Mouse (Mus musculus) forelimb bud, embryonic 11.5 days (tissue): ENCODE measurements around the gene Gm47996.
A peak's percentile ranks its signal among the peaks of the same experiment; 100 is the strongest.
"Not testable (repeated sequence)": the region's sequence is repeated elsewhere in the genome, so short reads cannot be mapped to it uniquely, and the experiment has no call there.

Source experiments
- DNase-seq: peaks from one replicate; pipeline ENCODE4 v3.0.0-alpha.2; 2012; ENCODE audit warnings: low read depth, low spot score

Gm47996 gene

GRCm38 (mm10) chr1:151209824-151210355, at the start of gene Gm47996:
TSS of gene Gm47996 (plus strand) at chr1:151210131.
- DNase-seq: not testable (repeated sequence)

GRCm38 (mm10) chr1:151166031-151166430, 43.9 kb upstream of the Gm47996 start:
- no peak for DNase-seq

- no peak for DNase-seq
These were observed 42.5 kb upstream of the Gm47996 start for GRCm38 (mm10) chr1:151167297-151168047.

- DNase-seq: no peak
These were observed 41.3 kb upstream of the Gm47996 start for GRCm38 (mm10) chr1:151168637-151169036.

GRCm38 (mm10) chr1:151171572-151172461, 38.1 kb upstream of the Gm47996 start:
- DNase-seq: no peak

GRCm38 (mm10) chr1:151177030-151177936, 32.6 kb upstream of the Gm47996 start:
- DNase-seq: peak; percentile 62

GRCm38 (mm10) chr1:151177937-151178271, 32.0 kb upstream of the Gm47996 start:
- no peak for DNase-seq

- no peak for DNase-seq
These were observed 31.3 kb upstream of the Gm47996 start for GRCm38 (mm10) chr1:151178505-151179083.

GRCm38 (mm10) chr1:151180167-151180566, 29.8 kb upstream of the Gm47996 start:
- DNase-seq: no peak

GRCm38 (mm10) chr1:151182266-151182665, 27.7 kb upstream of the Gm47996 start, which contains the start of gene Gm47985:
TSS of gene Gm47985 (plus strand) at chr1:151182537.
- DNase-seq: not testable (repeated sequence)

- DNase-seq: not testable (repeated sequence)
These were observed 23.7 kb upstream of the Gm47996 start for GRCm38 (mm10) chr1:151186186-151186585.

- not testable (repeated sequence) for DNase-seq
These were observed 23.0 kb upstream of the Gm47996 start for GRCm38 (mm10) chr1:151186879-151187424.

GRCm38 (mm10) chr1:151188469-151188868, 21.5 kb upstream of the Gm47996 start:
- DNase-seq: no peak

GRCm38 (mm10) chr1:151192075-151192474, 17.9 kb upstream of the Gm47996 start, which contains the start of gene Gm8947:
TSS of gene Gm8947 (plus strand) at chr1:151192376.
- DNase-seq: not testable (repeated sequence)

GRCm38 (mm10) chr1:151192739-151193138, 17.2 kb upstream of the Gm47996 start:
- DNase-seq: not testable (repeated sequence)

- not testable (repeated sequence) for DNase-seq
These were observed 13.9 kb upstream of the Gm47996 start for GRCm38 (mm10) chr1:151195986-151196385.

- DNase-seq: not testable (repeated sequence)
These were observed 13.2 kb upstream of the Gm47996 start for GRCm38 (mm10) chr1:151196690-151197089.

GRCm38 (mm10) chr1:151198120-151198519, 11.8 kb upstream of the Gm47996 start, which contains the start of gene Gm47995:
TSS of gene Gm47995 (plus strand) at chr1:151198448.
- DNase-seq: not testable (repeated sequence)

GRCm38 (mm10) chr1:151200620-151201019, 9.3 kb upstream of the Gm47996 start:
- DNase-seq: not testable (repeated sequence)

GRCm38 (mm10) chr1:151202771-151203170, 7.2 kb upstream of the Gm47996 start:
- not testable (repeated sequence) for DNase-seq
